Mouse (Mus musculus) lung, postnatal 0 days (tissue): ENCODE results near the gene Gm10134. TPM values are rescaled to one million over a fixed set of nuclear protein-coding genes. Genes with fewer than 3 reads are reported as not detected.

Experiments used
- ATAC-seq: fragments of 200-750 bp; cut with Nextera tagmentation; 2 replicates; pipeline ENCODE4 v1.8.0; 2017; ENCODE audit warnings: moderate library complexity
- DNase-seq: peaks from one replicate; pipeline ENCODE4 v3.0.0-alpha.2; 2016; ENCODE audit warnings: low spot score
- H3K27ac ChIP-seq: fragments of 300-500 bp; sonication (generic); 2 replicates; pipeline ENCODE4 v1.5.1; 2014; ENCODE audit warnings: antibody characterized with exemption, mild to moderate bottlenecking, low read length, mixed read lengths
- H3K27me3 ChIP-seq: fragments of 300-500 bp; sonication (generic); replicated peaks from 2 replicates; pipeline ENCODE4 v1.6.1; 2014; ENCODE audit warnings: low read length, mixed read lengths; ENCODE audit not compliant: insufficient read depth
- H3K36me3 ChIP-seq: fragments of 300-500 bp; sonication (generic); 2 replicates; pipeline ENCODE4 v1.6.1; 2014; ENCODE audit warnings: low read length, mixed read lengths; ENCODE audit not compliant: insufficient read depth
- H3K4me1 ChIP-seq: fragments of 300-500 bp; sonication (generic); 2 replicates; pipeline ENCODE4 v1.6.1; 2014; ENCODE audit warnings: antibody characterized with exemption, low read depth, low read length, mixed read lengths; ENCODE audit not compliant: insufficient read depth
- H3K4me2 ChIP-seq: fragments of 300-500 bp; sonication (generic); replicated peaks from 2 replicates; pipeline ENCODE4 v1.6.1; 2014; ENCODE audit warnings: low read depth, mild to moderate bottlenecking, low read length, moderate library complexity, mixed read lengths
- H3K4me3 ChIP-seq: fragments of 300-500 bp; sonication (generic); 2 replicates; pipeline ENCODE4 v1.5.1; 2014; ENCODE audit warnings: low read depth, low read length
- H3K9ac ChIP-seq: fragments of 300-500 bp; sonication (generic); replicated peaks from 2 replicates; pipeline ENCODE4 v1.6.1; 2014; ENCODE audit warnings: low read depth, mild to moderate bottlenecking
- H3K9me3 ChIP-seq: fragments of 300-500 bp; sonication (generic); 2 replicates; pipeline ENCODE4 v1.6.1; 2016; ENCODE audit warnings: low read length, mixed read lengths
- CTCF ChIP-seq: IDR thresholded peaks from 2 replicates; pipeline ENCODE4 v1.5.1; 2016; ENCODE audit warnings: antibody characterized with exemption, mild to moderate bottlenecking
- EP300 ChIP-seq: IDR thresholded peaks from 2 replicates; pipeline ENCODE4 v1.6.1; 2016; ENCODE audit warnings: antibody characterized with exemption, mild to moderate bottlenecking, control low read depth
- WGBS: fragments of 180-500 bp; shearing (Covaris S2); extraction: QIAGEN DNeasy Blood & Tissue Kit; methylation state at CpG from one replicate; pipeline ENCODE4 v1.1.7; 2014; 5-methylcytosine and 5-hydroxymethylcytosine counted together
- polyA plus RNA-seq: library from polyadenylated mRNA; unstranded; fragments of >200 nt; fragmentation: Nextera tagmentation; extraction: Ambion mirVana; gene quantifications from 2 replicates; pipeline ENCODE4 v1.2.1, GENCODE M21; 2015

Gene Gm10134
- polyA plus RNA-seq, 1 experiment from 2014 or later, result 6.1 TPM

DNA sequence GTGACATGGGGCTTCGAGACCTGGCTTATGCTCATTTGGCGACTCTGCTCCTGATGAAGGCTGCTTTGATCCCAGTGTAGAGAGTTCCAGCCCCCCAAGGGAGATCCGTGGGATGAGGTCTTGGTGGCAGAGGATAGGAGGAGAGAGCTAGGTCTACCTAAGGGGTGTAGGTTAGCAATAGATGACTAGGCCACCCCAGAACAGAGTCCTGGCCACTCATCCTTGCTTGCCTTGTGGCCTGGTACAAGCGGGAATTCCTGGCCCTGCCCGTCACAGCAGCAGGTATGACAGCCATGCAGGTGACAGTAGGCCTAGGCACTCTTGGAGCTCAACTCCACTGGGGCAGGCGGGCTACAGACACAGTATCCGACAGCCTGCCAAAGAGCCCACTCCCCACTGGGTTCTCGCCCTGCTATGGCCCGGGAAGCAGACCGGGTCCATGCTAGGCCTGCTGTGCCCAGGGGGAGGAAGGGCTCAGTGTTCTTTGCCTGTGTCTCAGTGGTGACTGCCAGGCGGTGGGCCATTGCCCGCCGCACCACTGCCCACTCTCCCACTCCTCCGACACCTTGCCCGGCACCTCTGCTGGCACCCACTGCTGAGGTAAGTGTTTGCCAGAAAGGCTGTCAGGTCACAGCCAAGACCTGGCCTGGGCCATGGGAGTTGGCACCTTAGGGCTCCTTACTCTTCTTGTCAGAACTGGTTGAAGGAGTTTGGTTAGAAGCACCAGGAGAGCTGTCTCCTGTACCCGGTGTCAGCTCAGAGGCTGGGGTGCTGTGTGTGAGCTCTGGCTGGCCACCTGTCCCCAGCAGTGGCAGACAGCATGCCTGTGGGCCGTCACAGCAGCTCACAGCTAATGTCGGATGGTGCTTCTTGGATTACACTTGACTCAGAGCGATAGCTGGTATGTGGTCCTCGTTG is 21.8 kb downstream of the Gm10134 start:
- Histone ChIP-seq H3K27me3 (no peaks in the 10 kb centered on the region), H3K9ac (no peak overlapping the region), H3K4me2 (no peak overlapping the region), H3K4me1 (peaks cover 31% of the 10 kb centered on the region), H3K36me3 (no peaks in the 10 kb centered on the region), H3K9me3 (no peaks in the 10 kb centered on the region), H3K4me3 (no peak overlapping the region), H3K27ac (no peak overlapping the region)
- no peak for TF ChIP-seq CTCF
- no peak for TF ChIP-seq EP300
- no peak for DNase-seq
- WGBS, result 89% methylated on average over 20 of the region's 20 CpGs
- ATAC-seq, result no peak

- ATAC-seq, result no peak
- DNase-seq, result no peak
These were observed 22.4 kb downstream of the Gm10134 start for GRCm38 (mm10) chr2:28528354-28528730.

DNA sequence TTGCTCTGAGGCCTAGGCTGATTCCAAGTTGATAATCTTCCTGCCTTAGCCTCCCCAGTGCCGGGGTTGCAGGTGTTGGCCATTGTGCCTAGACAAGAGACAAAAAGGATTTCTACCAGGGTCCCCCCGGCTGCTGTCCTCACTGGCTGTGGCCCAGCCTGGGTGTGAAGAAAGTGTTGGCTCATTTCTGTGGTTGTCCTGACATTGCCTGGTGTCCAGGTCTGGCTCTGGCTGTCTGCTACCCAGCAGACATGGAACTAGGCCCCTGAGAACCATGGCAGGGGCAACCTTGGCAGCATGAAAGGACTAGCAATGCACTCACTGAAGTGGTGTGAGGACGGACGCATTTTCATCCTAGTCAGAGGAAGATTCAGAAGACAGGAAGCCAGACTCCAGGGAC is 24.0 kb downstream of the Gm10134 start:
- Histone ChIP-seq H3K4me2 (no peak overlapping the region), H3K36me3 (no peaks in the 10 kb centered on the region), H3K9ac (no peak overlapping the region), H3K9me3 (no peaks in the 10 kb centered on the region), H3K27ac (no peak overlapping the region), H3K4me3 (no peak overlapping the region), H3K4me1 (peaks cover 24% of the 10 kb centered on the region), H3K27me3 (no peaks in the 10 kb centered on the region)
- no peak for ATAC-seq
- no peak for TF ChIP-seq EP300
- no peak for TF ChIP-seq CTCF
- DNase-seq, result no peak
- WGBS, result 69% methylated on average over 4 of the region's 4 CpGs

More at GRCm38 (mm10) chr2:28528354-28528730, 22.4 kb downstream of the Gm10134 start:
- H3K9me3 ChIP-seq, result no peaks in the 10 kb centered on the region
- H3K4me1 ChIP-seq, result peaks cover 34% of the 10 kb centered on the region
- H3K36me3 ChIP-seq, result no peaks in the 10 kb centered on the region
- H3K27ac ChIP-seq, result no peak overlapping the region
- TF ChIP-seq CTCF (no peak), EP300 (no peak)
- H3K27me3 ChIP-seq, result no peaks in the 10 kb centered on the region
- H3K4me3 ChIP-seq, result no peak overlapping the region
- WGBS, result 90% methylated on average over 7 of the region's 7 CpGs
- H3K9ac ChIP-seq, result no peak overlapping the region
- no peak overlapping the region for H3K4me2 ChIP-seq

DNA sequence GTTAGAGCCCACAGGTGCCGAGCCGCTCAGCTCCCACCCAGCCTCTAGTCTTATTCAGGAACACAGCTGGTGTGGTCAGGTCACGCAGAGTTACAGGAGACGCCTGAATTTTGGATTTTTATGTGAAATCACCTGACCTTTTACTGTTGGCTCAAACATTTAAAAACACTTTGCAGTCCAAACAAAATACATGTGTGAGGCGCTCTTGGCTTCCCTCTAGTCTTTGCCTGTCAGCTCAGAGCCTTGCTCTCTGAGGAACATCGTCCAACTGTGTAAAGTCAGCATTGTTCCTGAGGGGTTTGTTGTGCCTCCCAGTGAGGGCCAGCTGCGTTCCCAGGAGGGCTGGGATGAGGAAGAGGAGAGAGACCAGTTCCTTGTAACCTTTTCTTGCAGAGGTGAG is 24.4 kb downstream of the Gm10134 start:
- no peak overlapping the region for H3K4me2 ChIP-seq
- no peak overlapping the region for H3K4me3 ChIP-seq
- no peak for DNase-seq
- H3K27me3 ChIP-seq, result no peaks in the 10 kb centered on the region
- H3K4me1 ChIP-seq, result peaks cover 19% of the 10 kb centered on the region
- H3K27ac ChIP-seq, result no peak overlapping the region
- no peaks in the 10 kb centered on the region for H3K36me3 ChIP-seq
- H3K9me3 ChIP-seq, result no peaks in the 10 kb centered on the region
- no peak for ATAC-seq
- TF ChIP-seq CTCF (no peak), EP300 (no peak)
- no peak overlapping the region for H3K9ac ChIP-seq
- WGBS, result 73% methylated on average over 7 of the region's 7 CpGs

DNA sequence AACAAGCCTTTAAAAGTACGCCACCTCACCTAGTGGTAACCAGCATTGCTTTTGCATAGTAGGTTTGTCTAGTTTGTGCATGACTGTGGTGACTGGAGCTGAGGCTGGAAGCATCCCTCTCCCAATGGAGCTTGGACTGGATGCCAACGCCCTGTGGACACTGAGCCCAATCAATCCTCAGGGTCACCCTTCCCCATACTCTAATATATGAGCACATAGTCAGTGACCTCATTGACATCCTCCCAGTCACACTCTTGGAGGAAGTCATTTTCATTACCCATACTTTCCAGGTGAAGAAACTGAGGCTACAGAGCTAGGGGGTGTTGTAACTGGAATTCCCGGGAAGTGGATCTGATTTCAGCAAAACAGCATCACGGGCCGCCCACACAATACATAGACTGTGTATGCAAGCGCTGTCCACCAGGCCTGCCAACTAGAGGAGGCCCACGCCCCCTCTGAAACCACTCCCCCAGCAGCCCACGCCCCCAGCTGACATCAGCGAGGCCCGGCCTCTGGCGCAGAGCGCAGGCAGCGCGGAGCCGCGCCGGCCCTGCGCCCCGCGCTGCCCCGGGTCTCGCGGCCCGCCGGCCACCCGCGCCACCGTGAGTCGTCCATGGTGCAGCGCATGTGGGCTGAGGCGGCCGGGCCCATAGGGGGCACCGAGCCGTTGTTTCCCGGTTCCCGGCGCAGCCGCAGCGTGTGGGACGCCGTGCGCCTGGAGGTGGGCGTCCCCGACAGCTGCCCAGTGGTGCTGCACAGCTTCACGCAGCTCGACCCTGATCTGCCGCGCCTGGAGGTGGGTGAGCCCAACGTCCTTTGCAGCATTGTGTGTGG is 27.3 kb downstream of the Gm10134 start:
- 4% methylated on average over 38 of the region's 49 CpGs for WGBS
- no peaks in the 10 kb centered on the region for H3K36me3 ChIP-seq
- peak; percentile 95 for DNase-seq
- no peaks in the 10 kb centered on the region for H3K27me3 ChIP-seq
- H3K4me2 ChIP-seq, result peak overlapping the region; percentile 80
- peak overlapping the region; percentile 47 for H3K4me3 ChIP-seq
- peak; percentile 96 for ATAC-seq
- TF ChIP-seq CTCF (peak; percentile 39), EP300 (no peak)
- peak overlapping the region; percentile 69 for H3K27ac ChIP-seq
- H3K9me3 ChIP-seq, result no peaks in the 10 kb centered on the region
- peak overlapping the region; percentile 51 for H3K9ac ChIP-seq
- H3K4me1 ChIP-seq, result peaks cover 4% of the 10 kb centered on the region; the same call in 1 of the 2 replicates

GRCm38 (mm10) chr2:28533901-28534435 is 28.1 kb downstream of the Gm10134 start:
- Histone ChIP-seq H3K4me2 (peak overlapping the region; percentile 80), H3K9me3 (no peaks in the 10 kb centered on the region), H3K27ac (peak overlapping the region; percentile 69), H3K36me3 (no peaks in the 10 kb centered on the region), H3K4me1 (peaks cover 6% of the 10 kb centered on the region; the same call in 1 of the 2 replicates), H3K9ac (peak overlapping the region; percentile 51), H3K27me3 (no peaks in the 10 kb centered on the region), H3K4me3 (peak overlapping the region; percentile 47)
- WGBS, result 54% methylated on average over 7 of the region's 7 CpGs
- DNase-seq, result no peak
- TF ChIP-seq CTCF (no peak), EP300 (no peak)
- ATAC-seq, result no peak
